Mouse (Mus musculus): ENCODE measurements around the gene Gm8232. TPM values are rescaled to one million over a fixed set of nuclear protein-coding genes. Genes with fewer than 3 reads are reported as not detected.
"Not testable (repeated sequence)": the region's sequence is repeated elsewhere in the genome, so short reads cannot be mapped to it uniquely, and the experiment has no call there.

Gene Gm8232
- total RNA-seq (2021), result not detected

DNA sequence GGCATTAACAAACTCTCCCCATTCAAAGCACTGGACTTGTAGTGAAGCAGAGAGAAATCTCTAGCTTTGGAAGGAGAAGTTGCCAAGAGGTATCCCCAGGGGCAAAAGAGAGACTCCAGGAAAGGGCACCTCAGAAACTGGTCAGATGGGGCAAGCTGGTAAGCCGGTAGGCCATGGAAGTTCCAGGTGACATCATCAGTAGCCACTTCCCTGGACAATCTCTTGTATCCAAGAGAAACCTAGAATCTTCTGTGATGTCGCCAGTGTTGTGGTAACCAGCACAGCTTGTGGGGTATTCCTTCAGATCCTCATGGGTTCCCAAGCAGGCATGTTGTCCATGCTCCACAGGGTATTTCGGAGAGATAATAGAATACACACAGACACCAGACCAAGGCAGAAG lies at the start of gene Gm8232:
Gene Gm8232, plus strand, starts transcription at position 301 of the 400 bp plus-strand sequence.
- intact Hi-C loops (cut with DNase I); DNase-seq (ENCODE audit: extremely low spot score in 1 of 2, low spot score in 2 of 2): not testable (repeated sequence)

- intact Hi-C loops (cut with DNase I); DNase-seq (ENCODE audit: extremely low spot score in 1 of 2, low spot score in 2 of 2): not testable (repeated sequence)
These were observed 49.2 kb upstream of the Gm8232 start for GRCm38 (mm10) chr14:44384233-44384632.

DNA sequence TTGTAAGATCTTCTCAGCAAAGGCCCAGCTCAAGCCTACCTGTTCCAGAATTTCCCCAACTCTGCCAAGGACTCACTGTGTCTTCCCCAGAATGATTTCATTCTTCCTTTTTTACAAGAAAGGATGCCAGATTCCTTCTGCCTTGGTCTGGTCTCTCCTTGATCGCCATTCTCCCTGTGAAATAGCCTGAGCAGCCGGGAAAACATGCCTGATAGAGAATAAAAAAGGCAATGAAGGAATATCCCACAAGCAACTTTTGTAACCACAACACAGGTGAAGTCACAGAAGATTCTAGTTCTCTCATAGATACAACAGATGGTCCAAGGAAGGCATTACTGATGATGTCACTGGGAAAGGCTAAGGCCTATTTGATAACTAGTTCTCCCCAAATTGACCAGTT lies 22.8 kb upstream of the Gm8232 start, which contains the start of gene Gm3371:
Gene Gm3371, minus strand, starts transcription at position 101 of the 400 bp plus-strand sequence.
- intact Hi-C loops (cut with DNase I); DNase-seq (ENCODE audit: extremely low spot score in 1 of 2, low spot score in 2 of 2): not testable (repeated sequence)

Other genes with a start within 250 kb of the Gm8232 start
- not detected for gene Gm8212, start 236.0 kb upstream of the Gm8232 start, total RNA-seq (2021)
- not detected for gene 4930503E14Rik, start 220.4 kb upstream of the Gm8232 start, total RNA-seq (2021)
- gene Gm8220, start 148.1 kb upstream of the Gm8232 start, total RNA-seq (2021), result not detected
- not detected for gene Gm5930, start 95.1 kb upstream of the Gm8232 start, total RNA-seq (2021)
- not detected for gene Gm8229, start 68.3 kb upstream of the Gm8232 start, total RNA-seq (2021)
- gene Gm3371, start 22.9 kb upstream of the Gm8232 start, total RNA-seq (2021), result not detected
- not detected for gene BC061237, start 58.8 kb downstream of the Gm8232 start, total RNA-seq (2021)
- not detected for gene Gm17093, start 84.6 kb downstream of the Gm8232 start, total RNA-seq (2021)
- not detected for gene Gm8247, start 149.5 kb downstream of the Gm8232 start, total RNA-seq (2021)
- gene Gm5624, start 194.3 kb downstream of the Gm8232 start, total RNA-seq (2021), result not detected

Measured in left cerebral cortex, postnatal 10 days (tissue).